Mouse (Mus musculus) CH12F3 (cell line): ENCODE measurements around the gene Spred1.

Experiments
- in situ Hi-C: fragments of 300-500 bp; cut with MboI; formaldehyde crosslinking; loops from 2 replicates; pipeline ENCODE4 v1.14.3; 2020; ENCODE audit warnings: low sequenced_read_pairs

The Spred1 gene

DNA sequence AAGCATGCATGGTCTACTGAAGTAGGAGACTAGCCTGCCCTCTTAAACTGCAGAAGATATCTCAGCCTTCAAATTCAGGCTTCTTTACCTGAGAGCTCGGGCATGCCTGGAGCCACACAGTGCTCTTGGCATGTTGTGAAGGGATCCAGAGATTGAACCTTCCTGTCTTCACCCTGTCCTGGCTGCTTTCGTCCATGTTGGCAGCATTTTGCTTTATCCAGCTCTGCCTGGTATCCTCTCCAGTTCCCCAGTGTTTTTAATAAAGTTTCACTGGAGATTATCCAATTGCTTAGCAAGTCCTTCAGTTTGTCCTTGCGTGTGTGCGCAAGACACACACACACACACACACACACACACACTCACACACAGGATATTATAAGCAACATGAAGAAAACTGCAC, 54.9 kb downstream of the Spred1 start:
- in situ Hi-C loops = loop anchor here (5.0 kb wide), 1 partner anchor 279 kb away; no protein-coding TSS in a partner anchor

DNA sequence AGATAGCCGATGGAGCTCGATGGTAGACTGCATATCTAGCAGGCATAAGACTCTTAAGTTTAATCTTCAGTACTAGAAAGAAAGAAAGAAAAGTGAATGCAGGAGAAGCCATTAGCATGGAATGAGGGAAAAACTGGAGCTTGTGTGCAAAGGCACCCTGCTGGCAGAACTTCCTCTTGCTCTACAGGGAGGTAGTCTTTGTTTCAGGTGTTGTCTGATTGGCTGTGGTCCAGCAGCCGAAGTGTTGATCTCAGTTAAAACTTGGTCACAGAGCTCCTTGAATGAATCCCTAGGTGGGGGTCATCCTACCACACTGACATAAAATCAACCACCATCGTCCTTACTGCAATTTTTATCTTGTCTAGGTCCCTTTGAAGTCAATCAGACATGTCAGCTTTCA, 55.8 kb downstream of the Spred1 start:
- in situ Hi-C loops = loop anchor here (5.0 kb wide), 1 partner anchor 280 kb away; no protein-coding TSS in a partner anchor

DNA sequence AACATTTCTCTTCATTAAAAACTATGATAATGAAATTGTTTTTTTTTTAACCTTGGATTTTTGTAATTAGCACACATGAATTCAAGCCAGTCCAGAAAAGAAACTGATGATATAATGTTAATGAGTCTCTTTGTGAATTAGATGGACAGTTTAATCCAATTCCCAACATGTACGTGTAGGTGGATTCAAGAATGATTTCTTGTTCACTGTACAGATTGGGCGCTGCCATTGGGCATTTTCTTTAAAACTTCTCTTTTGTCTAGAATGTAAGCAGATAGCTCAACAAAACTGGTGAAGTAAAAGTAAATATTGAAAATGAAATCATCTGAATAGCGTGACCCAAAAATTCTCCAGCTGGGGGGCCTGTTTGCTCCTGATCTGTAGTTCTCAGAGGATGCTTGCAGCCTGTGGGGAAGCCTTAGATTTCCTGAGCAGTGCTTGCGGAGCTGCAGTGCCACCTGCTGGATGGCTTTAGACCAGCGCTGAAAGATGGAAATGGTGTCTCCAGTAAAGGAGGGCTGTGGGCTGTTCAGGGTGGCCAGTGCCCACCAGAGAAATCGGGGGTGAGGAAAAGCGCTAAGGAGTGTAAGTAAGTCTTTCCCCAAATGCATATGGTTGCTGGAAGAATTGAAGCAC, 59.2 kb downstream of the Spred1 start:
- in situ Hi-C loops = no loop called here

DNA sequence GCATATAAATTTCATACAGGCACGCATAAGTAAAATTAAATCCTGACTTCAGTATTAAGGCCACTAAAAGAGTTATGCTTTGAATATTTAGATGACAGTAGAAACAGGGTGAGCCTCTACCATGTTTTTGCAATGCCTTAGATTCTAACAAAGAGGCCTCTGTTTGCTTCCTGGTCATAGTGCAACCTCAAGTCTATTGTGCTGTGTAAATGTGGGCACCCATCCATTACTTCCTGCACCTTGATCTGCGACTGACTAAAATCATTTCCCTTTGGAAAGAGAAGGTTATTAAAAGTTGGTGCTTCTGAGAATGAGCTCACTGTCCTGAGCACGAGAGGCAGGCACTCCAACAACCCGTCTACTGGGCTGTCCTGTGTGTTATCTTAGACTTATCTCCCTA, 64.4 kb downstream of the Spred1 start:
- in situ Hi-C loops = no loop called here

DNA sequence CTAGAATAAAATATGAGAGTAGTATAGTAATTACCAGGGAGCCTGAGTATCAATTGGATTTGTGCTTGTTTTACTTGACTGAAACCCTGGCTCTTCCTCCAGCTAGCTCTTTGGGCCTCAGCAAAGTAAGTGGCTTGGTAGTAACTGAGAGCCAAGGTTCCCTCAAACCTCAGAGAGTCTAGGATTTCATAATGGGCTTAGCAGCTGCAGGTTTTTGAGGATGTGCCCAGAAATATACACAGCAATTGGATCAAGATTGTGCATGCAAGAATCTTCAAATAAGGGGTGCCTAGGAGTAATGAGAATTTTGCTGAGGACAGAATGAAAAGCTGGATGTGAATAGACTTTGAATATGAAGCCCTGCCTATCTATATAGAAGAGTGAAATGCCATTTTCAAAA, 69.7 kb downstream of the Spred1 start:
- in situ Hi-C loops = no loop called here

DNA sequence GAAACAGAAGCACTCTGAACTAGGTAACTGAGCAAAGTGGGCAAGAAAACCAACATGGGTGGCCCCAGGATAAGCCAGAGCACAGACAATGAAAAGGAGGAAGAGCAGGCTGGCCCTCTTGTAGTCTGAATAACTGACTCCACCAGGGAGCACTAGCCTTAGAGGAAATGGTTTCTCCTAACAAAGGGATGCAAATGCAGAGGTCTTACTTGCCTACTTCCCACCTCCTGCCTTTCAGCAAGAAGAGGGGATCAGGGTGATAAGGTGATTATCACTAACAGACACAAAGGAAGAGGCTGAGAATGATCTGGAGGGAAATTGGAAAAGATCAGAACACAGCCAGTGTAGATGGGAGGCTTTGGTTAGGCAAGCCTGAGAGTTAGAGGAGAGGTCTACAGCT, 73.1 kb downstream of the Spred1 start:
- in situ Hi-C loops = no loop called here

DNA sequence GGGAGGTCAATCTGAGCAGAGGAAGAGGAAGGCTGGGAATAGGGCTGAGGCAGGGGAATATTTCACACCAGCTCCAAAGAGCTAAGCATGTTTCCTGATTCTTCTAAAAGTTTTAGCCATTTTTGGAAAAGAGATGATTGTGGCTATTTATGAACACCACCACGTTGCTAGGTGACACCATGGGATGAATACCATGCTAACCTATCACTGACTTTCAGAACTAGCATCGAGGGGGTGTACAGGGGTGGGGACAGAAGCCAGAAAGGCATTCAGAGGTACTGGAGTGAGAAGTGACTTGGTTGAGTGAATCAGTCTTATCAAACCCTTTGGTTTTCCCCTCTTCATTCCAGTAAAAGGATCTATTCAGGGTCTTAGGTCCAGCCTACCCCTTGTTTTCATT, 74.0 kb downstream of the Spred1 start:
- in situ Hi-C loops = no loop called here

DNA sequence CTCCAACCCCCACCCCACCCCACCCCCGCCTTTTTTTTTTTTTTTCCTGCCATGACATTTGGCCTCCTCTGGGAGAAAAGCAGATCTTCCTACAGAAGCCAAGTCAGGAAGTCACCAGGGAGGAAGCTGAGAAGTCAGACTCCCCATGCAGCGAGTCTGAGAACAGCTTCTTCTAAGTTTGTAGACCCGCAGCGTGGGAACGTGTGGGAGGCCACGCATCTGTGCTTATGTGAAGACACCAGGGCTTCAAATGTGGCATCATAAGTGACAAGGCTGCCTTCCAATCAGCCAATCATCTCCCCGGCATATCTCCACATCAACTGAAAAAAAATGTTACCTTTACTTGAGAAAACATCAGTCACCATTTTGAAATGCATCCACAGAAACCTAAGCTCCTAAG, 74.4 kb downstream of the Spred1 start:
- in situ Hi-C loops = no loop called here

DNA sequence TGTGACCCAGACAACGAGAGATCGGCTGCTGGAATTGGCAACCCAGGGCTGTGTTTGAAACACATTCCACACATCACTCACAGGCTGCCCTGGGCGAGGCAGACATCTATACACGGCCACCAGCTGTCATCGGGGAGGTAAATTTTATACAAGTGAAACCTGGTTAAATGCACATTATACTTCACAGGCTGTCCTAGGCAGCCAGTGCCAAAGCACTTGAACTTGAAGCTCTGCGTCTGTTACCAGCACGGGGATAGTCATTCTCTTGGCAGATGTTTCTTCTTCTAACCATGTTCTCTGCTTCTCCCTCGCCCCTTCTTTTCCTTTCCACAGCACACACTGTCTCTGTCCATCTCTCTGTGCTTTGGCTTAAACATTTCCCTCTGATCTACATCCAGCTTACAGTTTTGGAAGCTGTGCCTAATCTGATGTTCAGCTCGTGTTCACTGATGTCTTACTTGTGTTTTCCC, 79.7 kb downstream of the Spred1 start:
- in situ Hi-C loops = no loop called here

DNA sequence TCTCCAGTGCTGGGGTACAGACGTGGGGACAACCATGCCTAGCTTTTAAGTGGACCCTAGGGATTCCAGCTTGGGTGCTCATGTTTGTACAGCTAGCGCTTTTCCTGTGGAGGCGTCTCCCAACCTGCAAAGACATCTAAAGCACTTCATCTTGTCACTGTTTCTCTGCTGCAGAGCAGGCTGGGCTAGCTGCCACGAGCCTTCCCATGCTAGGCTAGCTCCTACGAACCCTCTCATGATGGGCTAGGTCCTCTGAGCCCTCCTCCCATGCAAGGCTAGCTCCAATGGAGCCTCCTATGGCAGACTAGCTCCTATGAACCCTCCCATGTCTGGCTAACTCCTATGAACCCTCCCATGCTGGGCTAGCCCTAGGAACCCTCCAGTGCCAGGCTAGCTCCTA, 82.2 kb downstream of the Spred1 start:
- in situ Hi-C loops = no loop called here

DNA sequence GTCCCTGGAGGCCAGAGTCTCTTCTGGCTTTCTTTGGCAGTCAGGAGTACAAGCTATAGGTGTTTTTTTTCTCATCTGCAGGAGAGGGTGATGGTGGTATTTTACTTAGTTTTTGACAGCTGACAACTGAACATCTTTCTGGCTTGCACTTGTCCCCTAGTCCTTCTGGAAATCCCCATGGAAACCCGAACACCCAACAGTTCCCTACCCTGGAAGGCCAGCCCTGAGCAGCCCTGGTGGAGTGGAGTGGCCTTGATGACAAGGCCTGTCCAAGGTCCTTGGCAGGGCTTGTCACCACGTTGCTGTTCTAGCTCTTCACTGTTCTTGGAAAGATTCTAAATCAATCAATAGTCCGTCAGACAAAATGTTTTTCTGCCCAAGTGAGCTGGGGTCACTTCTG, 83.4 kb downstream of the Spred1 start:
- in situ Hi-C loops = no loop called here

DNA sequence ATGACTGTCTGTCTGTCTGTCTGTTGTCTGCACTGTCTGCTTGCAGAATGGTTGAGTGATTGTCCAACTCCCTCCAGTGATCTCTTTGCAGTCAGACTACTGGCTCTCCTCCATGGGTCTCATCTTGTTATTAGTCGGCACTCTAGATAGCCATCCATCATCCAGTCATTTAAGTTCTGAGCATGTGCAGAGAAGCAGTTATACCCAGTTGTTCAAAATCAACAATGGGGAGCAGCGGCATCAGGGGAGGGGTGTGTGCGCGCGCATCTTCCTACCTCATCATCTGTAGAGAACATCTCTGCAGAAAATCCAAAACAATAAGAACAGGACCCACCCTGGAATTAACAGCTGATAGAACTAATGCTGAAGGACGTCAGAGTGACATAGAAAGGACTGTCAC, 83.9 kb downstream of the Spred1 start:
- in situ Hi-C loops = no loop called here

DNA sequence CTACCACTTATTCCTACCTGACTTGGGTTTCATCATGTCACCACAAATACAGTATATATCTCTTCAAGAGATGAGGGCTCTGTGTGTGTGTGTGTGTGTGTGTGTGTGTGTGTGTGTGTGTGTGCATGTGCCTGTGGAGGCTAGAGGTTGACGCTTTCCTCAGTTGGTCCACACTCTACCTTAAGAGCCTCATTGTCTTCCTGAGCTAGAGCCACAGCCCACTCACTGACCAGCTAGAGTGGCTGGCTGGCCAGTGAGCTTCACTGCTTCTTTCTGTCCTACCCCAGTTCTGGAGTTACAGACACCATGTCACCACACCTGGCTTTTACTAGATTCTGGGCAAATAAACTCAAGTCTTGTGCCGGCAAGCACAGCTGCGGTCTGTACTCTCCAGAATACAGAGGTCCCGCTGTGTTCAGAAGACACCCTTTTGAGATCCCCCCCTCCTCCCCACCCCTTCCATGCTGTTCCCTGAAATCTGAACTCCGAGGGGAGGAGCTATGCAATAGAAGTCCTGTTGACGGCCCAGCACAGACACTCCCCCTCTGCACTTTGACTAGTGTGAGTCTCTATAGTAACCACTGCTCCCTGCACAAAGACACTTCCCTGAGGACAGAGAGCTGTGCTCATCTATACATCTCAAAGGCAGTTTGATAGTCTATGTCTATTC, 89.4 kb downstream of the Spred1 start:
- in situ Hi-C loops = no loop called here

DNA sequence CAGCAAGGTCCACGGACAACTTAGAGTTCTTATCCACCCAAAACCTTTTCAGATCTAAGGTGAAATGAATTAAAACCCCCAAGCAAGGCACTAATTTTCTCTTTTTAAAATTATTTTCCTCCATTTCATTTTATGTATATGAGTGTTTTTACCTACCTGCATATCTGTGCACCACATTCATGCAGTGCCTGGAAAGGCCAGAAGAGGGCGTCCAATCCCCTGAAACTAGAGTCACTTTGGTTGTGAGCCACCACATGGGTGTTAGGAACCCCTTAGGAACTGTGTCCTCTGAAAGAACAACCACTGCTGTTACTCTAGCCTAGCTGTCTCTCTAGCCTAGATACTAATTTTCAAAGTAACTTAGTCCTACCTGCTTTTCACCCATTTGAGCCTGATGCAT, 95.0 kb downstream of the Spred1 start:
- in situ Hi-C loops = no loop called here

DNA sequence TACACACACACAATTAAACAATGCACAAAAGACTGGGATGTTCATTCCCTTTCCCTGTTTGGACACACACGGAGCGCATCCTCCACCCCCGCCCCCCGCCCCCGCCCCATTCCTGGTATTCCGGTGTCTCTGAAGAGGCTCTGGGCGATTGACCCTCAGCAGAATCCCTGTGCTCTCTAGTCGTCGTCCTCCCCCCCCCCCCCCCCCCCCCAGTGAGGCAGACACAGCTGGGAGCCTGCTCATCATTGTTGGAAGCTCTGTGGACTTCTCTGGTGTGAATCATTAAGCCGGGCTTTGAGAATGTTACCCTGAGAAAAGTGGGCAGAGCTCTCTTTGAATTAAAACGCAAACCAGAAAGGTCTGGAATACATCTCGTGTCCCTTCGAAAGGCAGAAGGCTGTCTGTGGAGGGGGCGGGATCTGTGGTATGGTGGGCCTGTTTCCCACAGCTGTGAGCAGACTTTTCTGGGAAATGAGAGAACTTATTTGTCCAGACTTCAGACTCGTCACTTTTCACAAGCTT, 96.6 kb downstream of the Spred1 start:
- in situ Hi-C loops = no loop called here

DNA sequence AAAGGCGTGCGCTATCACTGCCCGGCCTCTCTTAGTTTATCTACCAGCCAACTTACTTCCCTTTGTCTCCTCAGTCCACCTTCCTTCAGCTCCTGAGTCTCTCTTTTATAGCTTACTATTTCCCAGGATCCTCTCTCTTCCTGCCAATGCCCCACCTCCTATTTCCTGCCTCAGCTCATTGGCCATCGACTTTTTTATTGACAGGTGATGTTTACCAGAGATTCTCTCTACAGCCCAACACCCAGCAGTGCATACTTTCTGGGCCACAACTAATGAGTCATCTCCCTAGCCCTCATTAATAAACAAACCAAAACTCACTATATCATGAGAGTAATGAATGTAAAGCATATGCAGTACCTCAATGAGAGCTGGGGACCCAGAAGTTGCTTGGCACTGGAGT, 98.4 kb downstream of the Spred1 start:
- in situ Hi-C loops = no loop called here

DNA sequence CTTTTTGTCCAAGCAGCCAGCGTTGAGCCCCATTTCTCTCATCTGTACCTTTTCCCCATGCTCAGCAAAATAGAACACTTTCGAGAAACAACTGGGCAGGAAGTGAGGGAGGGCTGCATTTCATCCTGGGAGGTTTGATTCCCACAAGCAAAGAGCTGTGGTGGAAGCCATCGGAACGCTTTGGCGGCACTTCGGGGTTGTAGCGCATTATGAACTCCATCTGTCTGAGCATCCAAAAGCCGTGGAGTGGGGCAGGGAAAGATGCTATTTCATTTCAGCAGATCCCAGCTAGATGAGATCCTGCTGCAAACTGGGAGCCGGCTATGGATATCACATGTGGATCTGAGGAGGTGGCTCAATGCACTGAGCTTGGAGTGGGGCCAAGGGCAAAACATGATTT, 101.5 kb downstream of the Spred1 start:
- in situ Hi-C loops = no loop called here

DNA sequence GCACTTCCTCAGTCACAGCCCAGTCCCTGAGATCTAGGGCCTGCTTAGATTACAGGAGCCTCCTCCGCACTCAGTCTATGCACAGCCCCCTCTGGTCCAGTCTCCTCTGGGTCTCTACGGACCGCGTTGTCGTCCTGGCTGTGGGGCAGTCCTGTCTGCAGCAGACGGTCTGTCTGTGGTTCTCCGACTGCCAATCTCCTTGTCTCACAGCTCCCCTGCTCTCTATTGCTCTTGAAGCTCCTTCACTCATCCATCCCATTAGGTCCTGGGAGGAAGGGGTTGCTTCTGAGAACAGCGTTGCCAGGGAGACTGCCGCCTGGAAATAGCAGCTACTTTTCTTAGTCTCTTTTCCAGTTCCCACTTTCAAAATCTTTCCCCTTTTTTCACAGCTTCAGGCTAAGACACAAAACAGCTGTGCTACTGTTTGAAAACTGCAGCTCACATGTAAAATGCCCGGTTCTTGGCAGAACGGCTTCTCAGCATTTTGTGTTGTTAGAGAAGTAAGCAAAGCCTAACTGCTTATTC, 107.5 kb downstream of the Spred1 start:
- in situ Hi-C loops = no loop called here

DNA sequence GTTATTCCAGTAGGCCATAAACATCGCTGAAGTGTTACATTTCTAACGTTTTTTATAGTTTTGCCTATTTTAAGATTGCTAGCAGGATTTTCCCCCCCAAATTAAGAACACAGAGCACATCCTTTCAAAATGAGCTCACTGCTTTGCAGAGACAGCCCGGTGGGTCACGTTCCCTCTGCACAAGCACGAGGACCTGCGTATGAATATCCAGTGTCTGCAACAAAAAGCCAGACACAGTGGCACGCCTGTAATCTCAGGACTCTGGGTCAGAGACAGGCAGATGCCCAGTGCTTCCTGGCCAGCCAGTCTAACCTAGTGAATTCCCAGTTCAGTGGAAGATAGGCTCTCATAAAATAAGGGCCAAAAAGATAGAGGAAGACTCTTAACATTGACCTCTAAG, 109.1 kb downstream of the Spred1 start:
- in situ Hi-C loops = loop anchor here (10.0 kb wide), 1 partner anchor 335 kb away; no protein-coding TSS in a partner anchor

DNA sequence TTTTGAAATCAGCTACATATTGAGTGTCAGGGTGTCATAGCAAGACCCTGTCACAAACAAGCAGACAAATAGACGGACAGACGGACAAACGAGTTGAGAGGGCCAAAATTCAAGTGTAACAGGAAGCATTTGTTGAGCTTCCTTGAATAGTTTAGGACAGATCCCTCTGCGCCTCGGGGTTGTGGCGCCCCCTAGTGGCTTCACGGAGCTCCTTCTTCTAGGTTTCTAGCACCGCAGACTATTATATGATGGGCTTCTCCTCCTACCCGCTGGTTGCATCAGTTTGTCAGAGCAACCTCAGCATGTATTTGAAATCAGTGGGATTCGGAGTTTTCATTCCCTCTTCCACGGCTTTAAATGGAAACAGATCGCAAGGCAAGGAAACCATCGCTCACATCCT, 110.1 kb downstream of the Spred1 start:
- in situ Hi-C loops = loop anchor here (10.0 kb wide), 1 partner anchor 336 kb away; no protein-coding TSS in a partner anchor
